Mouse (Mus musculus) heart, postnatal 0 days (tissue): Measurements from ENCODE around the gene Rnf151.

Experiments used
- CTCF ChIP-seq: IDR thresholded peaks from 2 replicates; pipeline ENCODE4 v1.5.1; 2016; ENCODE audit warnings: antibody characterized with exemption, control low read depth, low read depth
- EP300 ChIP-seq: IDR thresholded peaks from 2 replicates; pipeline ENCODE4 v1.6.1; 2016; ENCODE audit warnings: antibody characterized with exemption, low read depth

DNA sequence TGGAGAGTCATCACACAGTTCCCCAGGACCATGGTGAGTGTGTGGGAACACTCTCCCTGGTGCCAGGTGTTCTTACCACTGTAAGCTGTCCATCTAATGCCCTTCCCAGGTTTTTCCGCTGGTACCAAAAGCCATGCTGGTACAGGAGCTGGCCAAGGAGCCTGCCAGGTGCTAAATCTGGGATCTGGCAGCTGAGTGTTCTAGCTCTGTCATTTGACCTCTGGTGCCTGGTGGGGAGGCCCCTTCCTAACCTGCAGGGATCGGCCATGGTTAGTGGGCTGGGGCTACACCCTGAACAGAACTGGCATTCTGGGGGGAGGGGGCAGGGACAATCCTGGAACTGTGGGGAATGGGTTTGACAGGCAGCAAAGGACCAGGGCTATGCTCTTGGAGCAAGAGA lies 9.8 kb upstream of the Rnf151 start, which contains the start of gene Rpl3l:
- TF ChIP-seq CTCF (no peak), EP300 (no peak)
